Mouse (Mus musculus) kidney, adult 8-10 months (tissue): ENCODE data around the gene Atxn1l.

Source experiments
- DNase-seq, 2 experiments: peaks; one replicate each; pipeline ENCODE4 v3.0.0; 2022

Gene Atxn1l

GRCm38 (mm10) chr8:109725106-109725505 is 12.4 kb downstream of the Atxn1l start:
- peak; percentile 46 to 75 for DNase-seq

GRCm38 (mm10) chr8:109714961-109715360 is 22.6 kb downstream of the Atxn1l start:
- no peak for DNase-seq

GRCm38 (mm10) chr8:109712521-109712920 is 25.0 kb downstream of the Atxn1l start:
- DNase-seq: no peak

- DNase-seq: no peak
Measured at GRCm38 (mm10) chr8:109707921-109708320, 29.6 kb downstream of the Atxn1l start.

- peak; percentile 81 to 91 for DNase-seq
Measured at GRCm38 (mm10) chr8:109706874-109707237, 30.7 kb downstream of the Atxn1l start.

- no peak for DNase-seq
Measured at GRCm38 (mm10) chr8:109706076-109706873, 31.3 kb downstream of the Atxn1l start.

GRCm38 (mm10) chr8:109705320-109706075 is 32.0 kb downstream of the Atxn1l start, which contains the start of gene Zfp821:
Zfp821 (plus strand) TSS chr8:109705546.
- peak; percentile 91 to 92 for DNase-seq

GRCm38 (mm10) chr8:109704565-109705319 is 32.8 kb downstream of the Atxn1l start:
- no peak for DNase-seq

GRCm38 (mm10) chr8:109698477-109698876 is 39.1 kb downstream of the Atxn1l start:
- DNase-seq: no peak

- DNase-seq: no peak
Measured at GRCm38 (mm10) chr8:109697754-109698153, 39.8 kb downstream of the Atxn1l start.

- no peak for DNase-seq
Measured at GRCm38 (mm10) chr8:109694154-109694553, 43.4 kb downstream of the Atxn1l start.

- peak; percentile 97 to 99 for DNase-seq
Measured at GRCm38 (mm10) chr8:109693146-109693900, 44.2 kb downstream of the Atxn1l start, which contains the start of gene Ist1. Ist1 (minus strand) TSS chr8:109693260.

- DNase-seq: peak in 1 of 2 experiments; percentile 55
Measured at GRCm38 (mm10) chr8:109692443-109693145, 44.9 kb downstream of the Atxn1l start.

GRCm38 (mm10) chr8:109691769-109692168 is 45.8 kb downstream of the Atxn1l start:
- DNase-seq: no peak

- DNase-seq: no peak
Measured at GRCm38 (mm10) chr8:109687248-109687647, 50.3 kb downstream of the Atxn1l start.

- DNase-seq: no peak
Measured at GRCm38 (mm10) chr8:109682120-109682519, 55.4 kb downstream of the Atxn1l start.

GRCm38 (mm10) chr8:109681535-109681934 is 56.0 kb downstream of the Atxn1l start:
- peak in 1 of 2 experiments; percentile 36 for DNase-seq
